Mouse (Mus musculus): ENCODE data around the gene Abi3.
"Not testable (repeated sequence)": the region's sequence is repeated elsewhere in the genome, so short reads cannot be mapped to it uniquely, and the experiment has no call there.

Gene Abi3

DNA sequence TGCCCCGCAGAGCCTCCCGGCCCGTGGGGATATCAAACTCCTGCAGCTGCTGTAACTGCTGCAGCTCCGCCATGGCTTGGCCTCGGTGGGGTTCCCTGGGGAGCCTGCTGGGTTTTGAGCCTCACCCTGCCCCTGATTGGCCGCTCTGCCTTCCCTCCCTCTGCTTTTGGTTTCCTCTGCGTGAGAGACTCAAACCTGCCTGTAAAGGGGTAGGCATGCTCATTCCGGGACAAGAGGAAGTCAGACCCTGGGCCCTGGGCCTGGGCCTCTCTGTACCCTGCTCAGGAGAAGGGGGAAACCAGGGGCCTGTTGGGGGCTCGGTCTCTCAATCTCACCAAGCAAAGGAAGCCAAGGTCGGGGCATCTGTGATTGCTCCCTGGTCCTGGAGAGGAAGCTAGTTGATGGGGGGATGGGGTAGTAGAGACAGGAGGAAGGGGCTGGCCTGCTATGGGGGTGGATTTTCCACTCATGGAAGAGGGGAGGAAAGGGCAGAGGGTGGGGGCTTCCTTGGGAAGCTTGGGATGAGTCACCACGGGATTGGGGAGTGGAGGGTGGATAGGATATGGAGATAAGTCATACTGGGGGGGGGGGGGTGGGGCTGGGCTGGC lies at the start of gene Abi3:
Gene Abi3, minus strand, starts transcription at position 403 of the 608 bp plus-strand sequence.
- in situ Hi-C loops (cut with MboI), result no loop called here

DNA sequence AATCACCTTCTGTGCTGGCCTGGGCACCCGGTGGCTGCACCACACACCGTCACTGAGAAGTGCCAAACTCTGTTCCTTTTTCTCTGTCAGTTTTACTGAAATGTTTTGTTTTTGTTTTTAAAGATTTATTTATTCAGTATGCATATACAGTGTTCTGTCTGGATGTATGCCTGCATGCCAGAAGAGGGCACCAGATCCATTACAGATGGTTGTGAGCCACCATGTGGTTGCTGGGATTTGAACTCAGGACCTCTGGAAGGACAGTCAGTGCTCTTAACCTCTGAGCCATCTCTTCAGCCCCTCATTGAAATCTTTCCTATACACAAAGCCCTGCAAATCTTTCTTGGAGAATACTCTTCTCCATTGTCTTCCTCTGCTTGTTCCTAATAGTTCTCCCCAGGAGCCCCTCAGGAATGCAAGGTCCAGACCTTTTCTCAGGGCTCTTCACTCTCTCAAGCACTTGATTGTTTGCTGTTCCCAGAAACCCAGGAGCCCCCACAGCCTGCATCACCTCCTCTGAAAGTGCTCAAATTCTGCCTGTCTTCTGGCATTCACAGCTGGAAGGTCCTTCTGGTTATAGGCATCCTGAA lies 48.3 kb upstream of the Abi3 start:
- in situ Hi-C loops (cut with MboI), result no loop called here

DNA sequence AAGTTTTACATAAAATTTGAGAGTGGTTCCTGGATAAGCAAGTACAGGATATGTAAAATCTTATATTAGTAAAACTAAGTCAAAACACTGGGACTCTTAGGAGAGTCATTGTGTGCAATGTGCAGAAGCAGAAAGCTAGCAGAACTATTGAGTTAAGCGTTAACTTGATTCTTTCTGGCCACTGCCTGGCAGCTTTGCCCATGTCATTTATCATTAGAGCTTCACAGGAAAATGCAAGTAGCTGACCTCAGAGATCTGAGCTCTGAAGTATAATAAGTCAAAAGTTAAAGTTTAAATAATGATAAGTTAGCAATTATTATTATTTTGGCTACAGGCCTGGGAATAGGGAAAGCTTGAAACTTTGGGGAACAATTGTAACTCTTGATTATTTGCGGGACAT lies 37.6 kb upstream of the Abi3 start:
- in situ Hi-C loops (cut with MboI), result not testable (repeated sequence)

DNA sequence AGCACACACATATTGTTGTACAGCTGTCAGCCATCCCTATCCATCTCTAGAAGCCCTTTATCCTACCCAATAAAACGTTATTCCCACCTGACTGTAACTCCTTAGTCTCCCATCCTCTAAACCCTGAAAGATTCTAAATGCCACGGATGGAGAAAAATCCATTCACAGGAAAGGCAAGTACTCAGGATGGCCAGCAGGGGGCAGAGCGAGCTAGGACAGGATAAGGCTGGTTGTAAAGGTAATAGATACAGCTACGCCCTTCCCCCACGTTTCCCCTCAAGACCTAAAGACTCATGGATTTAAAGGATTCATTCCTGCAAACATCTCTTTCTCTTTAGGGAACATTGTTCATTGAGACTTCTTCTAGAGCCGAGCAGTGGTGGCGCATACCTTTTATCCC lies 34.0 kb upstream of the Abi3 start:
- in situ Hi-C loops (cut with MboI), result no loop called here

DNA sequence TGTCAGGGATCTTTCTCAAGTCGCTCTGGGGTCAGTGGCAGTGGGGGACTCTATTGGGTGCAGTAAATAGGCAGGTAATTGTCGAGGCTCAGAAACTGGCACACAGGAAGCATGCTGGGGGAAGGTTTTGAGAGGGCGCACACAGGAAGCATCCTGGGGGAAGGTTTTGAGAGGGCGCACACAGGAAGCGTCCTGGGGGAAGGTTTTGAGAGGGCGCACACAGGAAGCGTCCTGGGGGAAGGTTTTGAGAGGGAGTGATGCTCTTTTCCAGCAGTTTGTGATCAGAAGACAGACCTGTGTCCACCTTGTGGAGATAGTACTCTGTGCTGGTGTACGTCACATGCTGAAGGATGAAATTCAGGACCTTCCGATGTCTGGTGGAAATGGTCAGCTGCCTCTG lies 33.5 kb upstream of the Abi3 start:
- in situ Hi-C loops (cut with MboI), result no loop called here

DNA sequence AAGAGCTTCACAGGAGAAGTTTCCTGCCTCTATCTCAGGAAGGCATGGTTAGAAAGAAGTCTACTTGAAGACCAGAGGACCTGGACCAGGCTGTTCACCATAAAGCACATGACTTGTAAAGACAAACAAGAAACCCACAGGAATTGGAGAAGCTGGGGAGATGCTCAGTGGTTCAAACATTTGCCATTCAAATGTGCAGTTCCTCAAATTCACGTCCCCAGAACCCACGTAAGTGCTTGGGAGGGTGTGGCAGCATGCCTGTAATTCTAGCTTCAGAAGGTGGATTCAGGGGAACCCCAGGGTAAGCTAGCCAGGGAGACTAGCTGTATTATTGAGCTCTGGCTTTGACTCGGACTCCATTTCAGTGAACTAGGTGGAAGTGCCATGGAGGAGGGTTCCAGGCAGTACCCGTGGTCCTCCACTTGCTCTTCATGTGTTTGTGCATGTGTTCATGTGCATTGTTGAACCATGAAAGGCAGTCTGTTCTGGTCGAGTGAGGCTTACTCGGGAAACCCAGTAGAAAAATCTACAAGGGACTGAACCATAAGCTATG lies 27.7 kb upstream of the Abi3 start:
- in situ Hi-C loops (cut with MboI), result no loop called here

DNA sequence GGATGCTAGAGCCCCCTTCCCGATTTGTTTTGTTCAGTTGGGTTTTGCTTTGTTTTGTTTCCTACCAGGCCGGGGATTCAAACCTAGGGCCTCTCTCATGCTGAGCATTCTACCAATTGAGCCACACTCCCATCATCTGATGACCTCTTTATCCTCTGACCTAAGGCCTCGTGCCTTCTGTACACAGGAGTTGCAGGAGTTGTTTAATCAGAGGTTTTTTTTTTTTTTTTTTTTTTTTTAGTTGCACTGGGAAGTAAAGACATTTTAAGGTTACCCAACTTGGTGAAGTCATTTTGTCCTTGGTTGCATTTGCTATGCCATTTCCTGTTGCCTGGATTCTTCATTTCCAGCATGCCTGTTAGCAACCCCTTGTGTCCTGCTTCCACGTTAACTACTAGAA lies 27.2 kb upstream of the Abi3 start:
- in situ Hi-C loops (cut with MboI), result no loop called here

DNA sequence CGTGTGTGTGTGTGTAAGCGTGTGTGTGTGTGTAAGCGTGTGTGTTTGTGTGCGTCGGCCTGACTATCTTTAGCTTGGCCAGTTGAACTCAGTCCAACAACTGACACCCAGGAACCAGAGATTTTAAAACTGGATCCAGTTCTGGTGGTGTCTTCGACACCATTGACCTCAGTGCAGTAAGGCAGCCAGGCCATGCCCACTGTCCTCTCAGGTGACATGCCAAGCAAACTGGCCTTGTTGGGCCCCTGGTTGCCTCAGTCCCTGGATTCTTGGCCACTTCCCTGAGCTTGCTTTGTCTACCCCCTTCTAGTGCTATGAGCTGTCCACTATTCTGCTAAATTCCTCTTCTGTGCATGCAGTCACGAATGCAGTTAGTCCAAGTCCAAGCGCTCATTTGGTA lies 19.1 kb upstream of the Abi3 start:
- in situ Hi-C loops (cut with MboI), result no loop called here

DNA sequence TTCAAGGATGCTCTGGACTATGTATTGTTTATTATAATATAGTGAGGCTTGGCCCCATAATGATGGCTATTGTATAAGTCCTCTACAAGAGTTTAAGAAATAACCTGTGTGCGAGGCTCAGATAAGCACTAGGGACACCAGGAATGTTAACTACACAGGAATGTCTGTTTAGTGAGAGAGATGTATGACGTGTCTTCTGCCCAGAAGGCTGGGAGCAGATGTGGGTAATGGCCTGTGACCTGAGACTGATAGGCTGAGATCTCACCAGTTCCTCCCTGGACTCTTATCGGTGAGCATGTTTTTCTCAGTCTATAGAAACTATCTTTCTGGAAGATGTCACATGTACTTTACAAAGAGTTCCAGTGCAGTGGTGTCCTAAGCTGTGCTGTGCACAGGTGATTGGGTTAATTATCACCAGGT lies 17.8 kb upstream of the Abi3 start:
- in situ Hi-C loops (cut with MboI), result no loop called here

DNA sequence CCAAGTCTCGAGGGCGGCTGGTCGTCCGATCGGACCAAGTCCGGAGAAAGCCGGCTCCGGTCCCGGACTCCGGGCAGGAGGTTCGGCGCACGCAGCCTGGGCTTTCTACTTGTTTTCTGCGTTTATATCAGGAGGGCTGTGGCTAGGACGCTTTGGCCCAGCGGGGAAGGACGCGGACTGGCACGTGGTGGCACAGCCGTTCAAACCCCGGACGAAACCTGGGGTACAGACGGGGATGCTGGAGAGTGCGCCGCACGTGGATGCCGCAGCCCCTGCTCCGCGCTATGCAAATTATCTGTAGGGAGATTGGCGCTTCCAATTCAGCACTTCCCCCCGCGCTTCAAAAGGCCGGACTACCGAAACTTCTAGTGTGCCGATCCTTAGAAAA lies 17.2 kb upstream of the Abi3 start:
- in situ Hi-C loops (cut with MboI), result loop anchor here (5.0 kb wide), 1 partner anchor 37 kb away; the partner anchor contains the start of gene Phospho1

DNA sequence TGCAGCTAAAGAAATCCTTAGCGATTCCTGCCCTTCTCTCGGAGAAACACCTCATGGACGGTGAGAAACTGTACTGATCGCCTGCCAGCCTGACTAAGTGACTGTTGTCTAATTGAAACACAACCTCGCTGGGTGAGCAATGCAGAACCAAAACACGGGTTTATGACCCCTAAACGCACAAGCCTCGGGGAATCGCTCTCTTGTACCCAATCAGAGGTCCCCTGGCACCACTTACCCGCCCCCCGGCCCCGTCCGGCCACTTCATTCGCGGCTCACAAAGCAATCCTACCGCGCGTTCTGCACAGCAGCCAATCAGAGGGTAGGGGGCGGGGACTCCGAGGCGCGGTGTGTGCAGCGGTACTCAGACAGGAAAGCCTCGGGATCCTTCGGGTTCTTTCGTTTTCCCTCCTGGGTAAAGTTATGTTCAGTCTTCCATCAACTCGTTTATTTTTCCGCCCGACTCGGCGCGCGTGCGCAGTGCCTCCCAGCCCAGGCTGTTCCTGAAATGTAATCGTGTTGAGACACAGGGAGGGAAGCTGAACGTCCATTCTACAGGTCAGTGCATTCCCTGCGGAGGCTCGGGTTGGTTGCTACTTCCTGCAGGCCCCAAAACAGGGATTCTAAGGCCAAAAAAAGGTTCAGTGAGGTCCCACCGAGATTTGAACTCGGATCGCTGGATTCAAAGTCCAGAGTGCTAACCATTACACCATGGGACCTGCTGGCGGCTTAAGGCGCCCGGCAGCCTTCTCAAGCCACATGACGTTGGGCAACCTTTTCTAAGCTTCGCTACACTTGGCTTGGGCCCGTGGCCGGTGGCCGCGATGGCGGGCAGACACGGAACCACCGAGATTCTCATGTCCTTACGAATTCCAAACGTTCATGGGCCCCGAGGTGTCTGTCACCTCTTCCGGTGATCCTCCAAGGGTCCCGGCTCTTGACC lies 16.5 kb upstream of the Abi3 start:
- in situ Hi-C loops (cut with MboI), result loop anchor here (5.0 kb wide), 1 partner anchor 36 kb away; the partner anchor contains the start of gene Phospho1

DNA sequence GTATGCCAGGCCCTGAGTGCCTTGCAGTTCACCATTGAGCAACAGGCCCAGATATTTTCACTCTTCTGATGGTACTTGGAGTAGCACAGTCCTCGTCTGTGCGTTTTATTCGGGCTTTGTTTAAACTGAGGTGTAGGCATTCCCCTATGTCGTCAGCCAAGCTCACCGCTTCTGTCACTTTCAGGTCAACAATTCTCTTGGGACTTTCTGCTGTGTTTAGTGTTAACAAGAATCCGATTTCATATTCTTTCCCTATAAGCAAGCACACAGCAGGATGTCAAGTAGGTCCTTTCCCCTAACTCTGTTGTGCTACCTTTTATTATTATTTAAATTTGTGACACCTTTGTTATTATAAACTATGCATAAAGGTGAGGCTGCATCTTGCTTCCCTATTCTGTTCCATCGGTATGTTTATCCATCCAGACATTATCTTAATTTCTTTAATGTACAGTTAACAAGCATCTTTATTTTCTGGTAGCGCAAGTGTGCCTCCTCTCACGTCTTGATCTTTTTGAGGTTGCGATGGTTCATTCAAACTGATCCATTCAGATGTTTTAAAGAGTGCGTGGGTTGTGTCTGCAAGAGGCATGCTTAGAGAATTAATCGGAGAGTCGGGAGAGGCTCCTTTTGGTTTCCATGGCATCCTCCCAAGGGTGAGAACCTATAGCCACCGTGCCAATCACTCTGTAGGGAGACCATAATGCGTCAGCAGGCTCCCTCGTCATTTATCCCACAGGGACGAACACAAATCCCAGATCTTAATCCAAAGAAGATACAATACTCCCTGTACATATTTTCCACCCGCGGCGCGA lies 15.6 kb upstream of the Abi3 start:
- in situ Hi-C loops (cut with MboI), result loop anchor here (5.0 kb wide), 1 partner anchor 36 kb away; the partner anchor contains the start of gene Phospho1

DNA sequence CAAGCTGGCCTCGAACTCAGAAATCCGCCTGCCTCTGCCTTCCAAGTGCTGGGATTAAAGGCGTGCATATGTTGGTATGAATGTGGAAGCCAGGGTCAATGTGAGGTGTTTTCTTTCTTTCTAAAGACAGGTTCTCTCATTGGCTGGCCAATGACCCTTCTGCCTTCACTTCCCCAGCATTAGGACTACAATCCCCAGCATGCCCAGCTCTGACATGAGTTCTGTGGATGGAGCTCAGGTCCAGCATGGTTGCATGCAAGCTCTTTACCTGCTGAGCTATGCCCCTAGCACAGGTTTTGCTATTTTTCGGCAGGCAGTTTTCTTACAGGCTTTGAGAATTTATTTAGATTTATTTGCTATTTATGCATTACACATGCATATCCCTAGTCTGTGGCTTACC lies 15.0 kb upstream of the Abi3 start:
- in situ Hi-C loops (cut with MboI), result loop anchor here (5.0 kb wide), 1 partner anchor 35 kb away; the partner anchor contains the start of gene Phospho1

DNA sequence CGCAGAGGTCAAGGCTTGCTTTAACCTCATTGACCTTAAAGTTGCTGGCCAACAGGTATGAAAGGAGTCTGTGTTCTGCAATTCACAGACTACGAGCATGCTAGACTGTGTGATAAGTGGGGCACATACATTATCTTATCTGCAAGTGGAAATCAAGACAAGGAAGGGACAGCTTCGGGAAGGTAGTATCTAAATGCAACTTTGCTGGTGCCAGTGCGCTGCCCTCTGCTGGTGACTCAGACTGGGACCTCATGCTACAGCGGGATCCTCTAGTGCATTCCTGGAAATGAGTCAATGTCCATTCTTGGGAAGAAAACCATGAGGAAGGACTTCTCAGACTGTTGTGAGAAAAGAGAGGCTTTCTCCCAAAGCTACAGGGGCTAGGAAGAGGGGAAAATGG lies 11.4 kb upstream of the Abi3 start:
- in situ Hi-C loops (cut with MboI), result no loop called here

DNA sequence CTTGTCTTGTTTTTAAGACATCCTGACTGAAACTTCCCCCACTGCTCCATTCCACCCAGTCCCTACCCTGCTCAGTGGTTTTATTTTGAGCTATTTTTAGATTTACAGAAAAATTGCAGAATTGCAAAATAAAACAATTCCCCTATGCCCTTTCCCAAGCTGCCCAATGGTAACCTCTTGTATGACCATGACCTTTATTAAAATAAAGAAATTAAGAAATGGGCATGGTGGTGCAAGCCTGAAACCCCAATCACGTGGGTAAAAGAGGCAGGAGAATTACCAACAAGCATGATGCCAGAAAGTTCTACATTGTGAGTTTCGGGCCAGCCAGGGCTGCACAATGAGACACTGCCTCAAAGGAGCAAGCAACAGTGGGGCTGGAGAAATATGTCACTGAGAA lies 8.6 kb upstream of the Abi3 start:
- in situ Hi-C loops (cut with MboI), result no loop called here

DNA sequence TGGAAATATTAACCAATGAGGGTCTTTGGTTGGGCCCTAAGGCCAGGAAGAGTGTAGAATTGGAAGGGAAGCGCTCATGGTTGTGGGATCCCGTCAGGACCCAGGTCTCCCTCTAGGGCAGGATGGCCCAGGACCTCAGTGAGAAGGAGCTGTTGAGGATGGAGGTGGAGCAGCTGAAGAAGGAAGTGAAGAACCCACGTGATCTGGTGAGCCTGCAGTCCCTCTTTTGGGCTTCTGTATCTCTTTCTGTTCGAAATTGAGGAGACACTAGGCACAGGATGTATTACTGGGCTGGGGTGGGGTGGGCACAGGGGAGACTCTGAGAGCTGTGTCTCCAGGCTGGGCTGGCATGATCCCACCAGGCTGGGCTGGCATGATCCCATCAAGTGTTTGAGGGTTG lies 2.7 kb upstream of the Abi3 start:
- in situ Hi-C loops (cut with MboI), result no loop called here

DNA sequence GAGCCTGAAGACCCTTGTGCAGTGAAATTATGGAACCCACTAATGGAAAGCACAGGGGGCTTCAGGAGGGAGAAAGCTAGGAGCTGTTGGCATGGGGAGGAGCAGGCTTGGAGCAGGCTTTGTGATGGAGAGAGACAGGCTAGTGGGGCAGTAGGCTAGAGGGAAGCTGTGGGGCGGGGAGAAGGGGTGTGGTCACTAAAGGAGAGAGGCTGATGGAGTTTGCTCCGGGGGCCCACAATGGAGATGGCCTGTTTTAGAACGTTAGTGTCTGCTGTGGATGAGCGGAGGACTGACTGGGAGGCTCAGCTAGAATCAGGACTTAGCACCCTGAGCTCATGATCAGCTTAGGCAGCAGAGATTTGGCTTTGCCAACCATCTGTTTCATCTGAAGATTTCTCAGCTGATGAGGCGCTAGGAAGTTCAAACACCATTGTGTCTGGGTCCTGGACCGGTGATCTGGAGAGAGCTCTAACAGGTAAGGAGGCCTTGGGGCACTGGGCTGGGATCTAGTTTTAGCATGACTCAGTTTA lies 1.2 kb upstream of the Abi3 start:
- in situ Hi-C loops (cut with MboI), result no loop called here

DNA sequence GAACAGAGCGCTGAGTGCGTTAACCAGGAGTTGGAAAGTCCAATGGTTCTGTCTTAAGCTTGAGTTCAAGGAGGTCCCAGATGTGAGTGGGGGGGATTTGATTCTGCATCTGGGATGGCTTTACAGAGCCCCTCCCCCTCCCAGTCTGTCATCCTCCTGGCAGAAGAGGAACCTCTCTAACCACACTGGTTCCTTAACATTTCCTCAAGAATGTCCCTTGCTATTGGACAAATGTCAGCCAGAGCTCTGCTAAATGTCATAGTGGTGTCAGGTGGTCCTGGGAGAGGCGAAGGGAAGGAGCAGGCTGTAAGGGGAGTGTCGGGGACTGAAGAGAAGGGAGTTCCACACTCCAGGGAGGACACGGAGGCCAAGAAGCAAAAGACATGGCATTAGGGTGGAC lies 677 bp upstream of the Abi3 start:
- in situ Hi-C loops (cut with MboI), result no loop called here

DNA sequence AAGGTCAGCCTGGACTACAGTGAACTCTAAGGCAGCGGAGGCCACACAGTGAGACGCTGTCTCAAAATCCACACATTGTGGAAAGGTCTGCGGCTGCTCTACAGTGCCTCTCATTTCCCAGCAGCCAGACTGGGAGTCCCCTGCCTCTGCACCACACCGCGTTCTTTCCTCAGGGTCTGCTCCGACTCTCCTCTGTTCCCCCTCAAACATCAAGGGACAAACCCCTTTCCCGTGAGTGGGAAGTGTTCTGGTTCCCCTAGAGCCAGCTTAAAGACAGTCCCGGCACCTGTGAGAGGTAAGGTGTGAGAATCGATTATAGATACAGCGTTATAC lies 812 bp downstream of the Abi3 start:
- in situ Hi-C loops (cut with MboI), result no loop called here

DNA sequence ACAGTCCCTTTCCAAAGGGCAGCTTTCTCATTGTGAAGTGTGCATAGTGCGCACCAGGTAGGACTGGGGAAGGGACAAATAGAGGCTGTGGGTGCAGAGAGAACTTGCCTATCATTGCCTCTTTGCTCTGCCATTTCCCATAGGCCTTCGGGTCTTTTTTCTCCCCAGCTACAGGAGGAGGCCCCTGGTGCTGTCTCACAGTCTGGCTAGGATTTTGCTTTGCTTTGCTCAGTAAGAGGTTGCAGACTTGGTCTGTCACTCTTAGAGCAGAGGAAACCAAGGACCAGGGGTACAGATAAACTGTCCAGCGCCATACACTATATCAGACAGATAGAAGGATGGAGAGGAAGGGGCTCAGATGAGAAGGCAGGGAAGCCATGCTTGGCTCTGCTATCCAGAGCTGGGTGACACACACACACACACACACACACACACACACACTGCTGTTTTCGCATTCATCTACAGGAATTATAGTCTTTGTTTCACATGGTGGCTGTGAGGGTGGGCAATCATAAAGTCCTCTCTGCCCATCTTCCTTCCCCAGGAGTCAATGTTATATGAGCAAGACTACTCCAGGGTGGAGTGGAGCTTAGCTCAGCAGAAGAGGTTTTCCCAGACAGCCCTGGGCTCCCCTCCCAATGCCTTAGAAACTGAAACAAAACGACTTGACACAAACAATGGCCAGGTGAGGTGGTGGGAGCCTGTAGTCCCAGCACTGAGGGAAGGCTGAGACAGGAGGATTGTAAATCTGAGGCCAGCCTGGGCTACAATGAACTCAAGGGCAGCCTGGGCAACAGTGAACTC lies 1.4 kb downstream of the Abi3 start:
- in situ Hi-C loops (cut with MboI), result no loop called here
